Mouse (Mus musculus) brain, embryonic 18.5 days (tissue): Measurements from ENCODE around the gene Srek1ip1.

Experiments
- DNase-seq: peaks from one replicate; pipeline ENCODE4 v3.0.0-alpha.2; 2012; ENCODE audit warnings: low read depth, low spot score

Gene Srek1ip1

GRCm38 (mm10) chr13:104792184-104792583, at the start of gene Srek1ip1:
Gene Srek1ip1, plus strand, starts transcription at chr13:104792484.
- DNase-seq, result no peak

- DNase-seq, result no peak
These were observed 49.4 kb upstream of the Srek1ip1 start for GRCm38 (mm10) chr13:104742866-104743265.

GRCm38 (mm10) chr13:104747032-104747431, 45.3 kb upstream of the Srek1ip1 start:
- no peak for DNase-seq

GRCm38 (mm10) chr13:104759381-104759780, 32.9 kb upstream of the Srek1ip1 start:
- no peak for DNase-seq

GRCm38 (mm10) chr13:104762401-104762800, 29.9 kb upstream of the Srek1ip1 start:
- DNase-seq, result no peak

GRCm38 (mm10) chr13:104763193-104763592, 29.1 kb upstream of the Srek1ip1 start:
- no peak for DNase-seq

GRCm38 (mm10) chr13:104779104-104779670, 13.1 kb upstream of the Srek1ip1 start:
- DNase-seq, result no peak

- peak; percentile 18 for DNase-seq
These were observed 5.0 kb upstream of the Srek1ip1 start for GRCm38 (mm10) chr13:104787260-104787659.

- peak; percentile 12 for DNase-seq
These were observed 2.6 kb upstream of the Srek1ip1 start for GRCm38 (mm10) chr13:104789663-104790062.

GRCm38 (mm10) chr13:104794421-104794820, 2.1 kb downstream of the Srek1ip1 start:
- DNase-seq, result no peak

- DNase-seq, result no peak
These were observed 6.8 kb downstream of the Srek1ip1 start for GRCm38 (mm10) chr13:104799067-104799466.

GRCm38 (mm10) chr13:104799566-104800182, 7.4 kb downstream of the Srek1ip1 start:
- no peak for DNase-seq

- peak; percentile 50 for DNase-seq
These were observed 13.4 kb downstream of the Srek1ip1 start for GRCm38 (mm10) chr13:104805681-104806080.

- no peak for DNase-seq
These were observed 24.0 kb downstream of the Srek1ip1 start for GRCm38 (mm10) chr13:104816270-104816634.

- peak; percentile 79 for DNase-seq
These were observed 24.6 kb downstream of the Srek1ip1 start, which contains the start of gene Cwc27 for GRCm38 (mm10) chr13:104816635-104817571. Gene Cwc27, minus strand, starts transcription at chr13:104817142.

GRCm38 (mm10) chr13:104817696-104818095, 25.4 kb downstream of the Srek1ip1 start:
- DNase-seq, result no peak

- no peak for DNase-seq
These were observed 28.9 kb downstream of the Srek1ip1 start for GRCm38 (mm10) chr13:104821192-104821591.

- no peak for DNase-seq
These were observed 29.6 kb downstream of the Srek1ip1 start for GRCm38 (mm10) chr13:104821908-104822307.

GRCm38 (mm10) chr13:104822411-104822838, 30.1 kb downstream of the Srek1ip1 start:
- no peak for DNase-seq

- no peak for DNase-seq
These were observed 33.2 kb downstream of the Srek1ip1 start for GRCm38 (mm10) chr13:104825470-104825869.

- DNase-seq, result no peak
These were observed 40.5 kb downstream of the Srek1ip1 start for GRCm38 (mm10) chr13:104832811-104833210.

GRCm38 (mm10) chr13:104837628-104838027, 45.3 kb downstream of the Srek1ip1 start:
- no peak for DNase-seq
